Mouse (Mus musculus) lung, embryonic 14.5 days (tissue): ENCODE measurements around the gene Mmp9. TPM values are rescaled to one million over a fixed set of nuclear protein-coding genes. Genes with fewer than 3 reads are reported as not detected.

ENCODE experiments used
- ATAC-seq: fragments of 200-750 bp; cut with Nextera tagmentation; 2 replicates; pipeline ENCODE4 v1.8.0; 2017; ENCODE audit warnings: mild to moderate bottlenecking, moderate TSS enrichment, moderate library complexity; ENCODE audit not compliant: insufficient read depth
- DNase-seq: peaks from one replicate; pipeline ENCODE4 v3.0.0-alpha.2; 2015
- H3K27ac ChIP-seq: fragments of 300-500 bp; sonication (generic); 2 replicates; pipeline ENCODE4 v1.5.1; 2014; ENCODE audit warnings: low read depth, mild to moderate bottlenecking, moderate library complexity
- H3K27me3 ChIP-seq: fragments of 300-500 bp; sonication (generic); 2 replicates; pipeline ENCODE4 v1.6.1; 2014; ENCODE audit warnings: low read length, control low read depth; ENCODE audit not compliant: insufficient read depth
- H3K36me3 ChIP-seq: fragments of 300-500 bp; sonication (generic); 2 replicates; pipeline ENCODE4 v1.6.1; 2014; ENCODE audit warnings: control low read depth; ENCODE audit not compliant: insufficient read depth
- H3K4me1 ChIP-seq: fragments of 300-500 bp; sonication (generic); 2 replicates; pipeline ENCODE4 v1.6.1; 2014; ENCODE audit warnings: antibody characterized with exemption, control low read depth; ENCODE audit not compliant: insufficient read depth
- H3K4me2 ChIP-seq: fragments of 300-500 bp; sonication (generic); 2 replicates; pipeline ENCODE4 v1.6.1; 2014; ENCODE audit warnings: mild to moderate bottlenecking
- H3K4me3 ChIP-seq: fragments of 300-500 bp; sonication (generic); 2 replicates; pipeline ENCODE4 v1.5.1; 2014; ENCODE audit warnings: low read depth, low read length
- H3K9ac ChIP-seq: fragments of 300-500 bp; sonication (generic); 2 replicates; pipeline ENCODE4 v1.6.1; 2014
- H3K9me3 ChIP-seq: fragments of 300-500 bp; sonication (generic); 2 replicates; pipeline ENCODE4 v1.6.1; 2016; ENCODE audit warnings: low read depth, low read length, control low read depth
- CTCF ChIP-seq: IDR thresholded peaks from 2 replicates; pipeline ENCODE4 v1.5.1; 2016; ENCODE audit warnings: antibody characterized with exemption, low read depth
- WGBS: fragments of 180-500 bp; shearing (Covaris S2); extraction: QIAGEN DNeasy Blood & Tissue Kit; methylation state at CpG from one replicate; pipeline ENCODE4 v1.1.7; 2014; 5-methylcytosine and 5-hydroxymethylcytosine counted together
- polyA plus RNA-seq: library from polyadenylated mRNA; unstranded; fragments of >200 nt; fragmentation: Nextera tagmentation; extraction: Ambion mirVana; gene quantifications from 2 replicates; pipeline ENCODE4 v1.2.1, GENCODE M21; 2014

Gene Mmp9
- polyA plus RNA-seq, 1 experiment from 2014 or later: 0.25 TPM

- Histone ChIP-seq H3K4me3 (peak overlapping the region; percentile 59), H3K4me2 (peak overlapping the region; percentile 81), H3K27me3 (no peaks in the 10 kb centered on the region), H3K9ac (peak overlapping the region; percentile 93), H3K9me3 (no peaks in the 10 kb centered on the region), H3K4me1 (0 out of 2 replicates have a peak, but pooled peaks cover 6% of the 10 kb centered on the region), H3K27ac (peak overlapping the region; percentile 99), H3K36me3 (peaks cover 23% of the 10 kb centered on the region)
- TF ChIP-seq CTCF: no peak
- peak; percentile 37 for ATAC-seq
- peak; percentile 51 for DNase-seq
- WGBS: 7% methylated on average over 12 of the region's 12 CpGs
These were observed 28.4 kb upstream of the Mmp9 start for GRCm38 (mm10) chr2:164912151-164912550.

GRCm38 (mm10) chr2:164912749-164913427 lies 27.7 kb upstream of the Mmp9 start:
- Histone ChIP-seq H3K27me3 (no peaks in the 10 kb centered on the region), H3K27ac (no peak overlapping the region), H3K9me3 (no peaks in the 10 kb centered on the region), H3K4me1 (0 out of 2 replicates have a peak, but pooled peaks cover 6% of the 10 kb centered on the region), H3K4me2 (peak overlapping the region; percentile 81), H3K4me3 (no peak overlapping the region), H3K9ac (no peak overlapping the region; the same call in 1 of the 2 replicates), H3K36me3 (peaks cover 16% of the 10 kb centered on the region)
- DNase-seq (no peak), ATAC-seq (no peak)
- WGBS: 88% methylated on average over 9 of the region's 9 CpGs
- no peak for TF ChIP-seq CTCF

DNA sequence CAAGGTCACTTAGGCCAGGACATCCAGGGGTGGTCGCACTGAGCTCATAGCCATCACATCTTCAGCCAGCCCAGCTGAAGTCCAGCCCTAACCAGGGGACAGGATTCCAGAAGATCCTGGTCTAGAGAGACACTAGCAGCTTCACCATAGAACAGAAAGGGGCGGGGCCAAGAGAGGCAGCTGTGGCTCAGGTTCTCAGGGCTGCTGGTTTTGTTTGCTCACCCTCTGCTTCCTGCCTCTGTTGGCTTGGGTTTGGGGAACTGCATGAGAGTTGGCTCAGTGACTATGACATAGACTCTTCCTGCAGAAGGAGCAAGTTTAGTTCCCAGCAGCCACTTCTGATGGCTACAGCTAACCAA lies 27.2 kb upstream of the Mmp9 start:
- no peak overlapping the region for H3K9ac ChIP-seq
- H3K27ac ChIP-seq: no peak overlapping the region
- H3K4me3 ChIP-seq: no peak overlapping the region
- ATAC-seq (no peak), DNase-seq (peak; percentile 40)
- WGBS: 82% methylated on average over 2 of the region's 2 CpGs
- H3K27me3 ChIP-seq: no peaks in the 10 kb centered on the region
- H3K36me3 ChIP-seq: peaks cover 11% of the 10 kb centered on the region
- H3K4me2 ChIP-seq: no peak overlapping the region
- no peaks in the 10 kb centered on the region for H3K9me3 ChIP-seq
- TF ChIP-seq CTCF: no peak
- H3K4me1 ChIP-seq: 0 out of 2 replicates have a peak, but pooled peaks cover 6% of the 10 kb centered on the region

GRCm38 (mm10) chr2:164916820-164917219 lies 23.8 kb upstream of the Mmp9 start:
- Histone ChIP-seq H3K4me3 (no peak overlapping the region), H3K9me3 (no peaks in the 10 kb centered on the region), H3K27me3 (no peaks in the 10 kb centered on the region), H3K4me2 (no peak overlapping the region), H3K27ac (no peak overlapping the region), H3K36me3 (peaks cover 6% of the 10 kb centered on the region; the same call in 1 of the 2 replicates), H3K4me1 (no peaks in the 10 kb centered on the region), H3K9ac (no peak overlapping the region)
- DNase-seq (no peak), ATAC-seq (no peak)
- WGBS: 70% methylated on average over 5 of the region's 5 CpGs
- TF ChIP-seq CTCF: no peak

GRCm38 (mm10) chr2:164917371-164917770 lies 23.2 kb upstream of the Mmp9 start:
- DNase-seq: no peak
- no peak overlapping the region for H3K4me3 ChIP-seq
- no peak for TF ChIP-seq CTCF
- H3K9me3 ChIP-seq: no peaks in the 10 kb centered on the region
- ATAC-seq: no peak
- H3K36me3 ChIP-seq: peaks cover 6% of the 10 kb centered on the region; the same call in 1 of the 2 replicates
- H3K27ac ChIP-seq: no peak overlapping the region
- no peaks in the 10 kb centered on the region for H3K27me3 ChIP-seq
- no peak overlapping the region for H3K4me2 ChIP-seq
- 56% methylated on average over 10 of the region's 10 CpGs for WGBS
- H3K4me1 ChIP-seq: no peaks in the 10 kb centered on the region
- H3K9ac ChIP-seq: no peak overlapping the region

DNA sequence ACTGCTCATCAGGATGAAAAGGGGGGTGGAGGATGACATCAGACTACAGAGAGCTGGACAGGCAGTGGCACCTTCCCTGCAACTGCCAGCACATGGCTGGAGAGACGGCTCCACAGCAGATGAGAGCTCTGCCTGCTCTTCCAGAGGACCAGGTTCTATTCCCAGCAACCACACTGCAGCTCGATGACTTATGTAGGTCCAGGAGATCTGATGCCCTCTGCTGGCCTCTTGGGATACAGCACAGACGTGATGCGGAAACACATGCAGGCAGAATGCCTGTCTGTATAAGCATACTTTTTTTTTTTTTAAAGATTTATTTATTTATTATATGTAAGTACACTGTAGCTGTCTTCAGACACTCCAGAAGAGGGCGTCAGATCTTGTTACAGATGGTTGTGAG lies 22.3 kb upstream of the Mmp9 start:
- Histone ChIP-seq H3K9ac (no peak overlapping the region), H3K36me3 (peaks cover 6% of the 10 kb centered on the region; the same call in 1 of the 2 replicates), H3K4me1 (no peaks in the 10 kb centered on the region), H3K27ac (no peak overlapping the region), H3K4me3 (no peak overlapping the region), H3K4me2 (no peak overlapping the region), H3K27me3 (no peaks in the 10 kb centered on the region), H3K9me3 (no peaks in the 10 kb centered on the region)
- 70% methylated on average over 4 of the region's 5 CpGs for WGBS
- DNase-seq (peak; percentile 68), ATAC-seq (no peak)
- TF ChIP-seq CTCF: peak; percentile 66

GRCm38 (mm10) chr2:164921984-164922383 lies 18.6 kb upstream of the Mmp9 start:
- ATAC-seq: no peak
- Histone ChIP-seq H3K4me1 (no peaks in the 10 kb centered on the region), H3K4me2 (no peak overlapping the region), H3K27me3 (no peaks in the 10 kb centered on the region; the same call in 1 of the 2 replicates), H3K4me3 (no peak overlapping the region), H3K36me3 (peaks cover 6% of the 10 kb centered on the region; the same call in 1 of the 2 replicates), H3K9ac (no peak overlapping the region), H3K9me3 (no peaks in the 10 kb centered on the region), H3K27ac (no peak overlapping the region)
- DNase-seq: no peak
- WGBS: 34% methylated on average over 7 of the region's 7 CpGs
- no peak for TF ChIP-seq CTCF
